Mouse (Mus musculus) kidney, postnatal 0 days (tissue): ENCODE measurements around the gene Rhobtb1. TPM values are rescaled to one million over a fixed set of nuclear protein-coding genes. Genes with fewer than 3 reads are reported as not detected.

Source experiments
- ATAC-seq: fragments of 200-750 bp; cut with Nextera tagmentation; replicated peaks from 2 replicates; pipeline ENCODE4 v1.8.0; 2017; ENCODE audit warnings: low read depth, moderate number of reproducible peaks, moderate TSS enrichment, moderate library complexity; ENCODE audit not compliant: low FRiP score
- DNase-seq: peaks from one replicate; pipeline ENCODE4 v3.0.0-alpha.2; 2016; ENCODE audit warnings: low spot score
- H3K27ac ChIP-seq: fragments of 300-500 bp; sonication (generic); 2 replicates; pipeline ENCODE4 v1.5.1; 2014; ENCODE audit warnings: mild to moderate bottlenecking
- H3K27me3 ChIP-seq: fragments of 300-500 bp; sonication (generic); 2 replicates; pipeline ENCODE4 v1.6.1; 2014; ENCODE audit warnings: low read length, mixed read lengths; ENCODE audit not compliant: insufficient read depth
- H3K36me3 ChIP-seq: fragments of 300-500 bp; sonication (generic); 2 replicates; pipeline ENCODE4 v1.6.1; 2014; ENCODE audit warnings: low read length, mixed read lengths; ENCODE audit not compliant: insufficient read depth
- H3K4me1 ChIP-seq: fragments of 300-500 bp; sonication (generic); replicated peaks from 2 replicates; pipeline ENCODE4 v1.6.1; 2014; ENCODE audit warnings: antibody characterized with exemption, low read length, mixed read lengths; ENCODE audit not compliant: insufficient read depth
- H3K4me2 ChIP-seq: fragments of 300-500 bp; sonication (generic); 2 replicates; pipeline ENCODE4 v1.6.1; 2014; ENCODE audit warnings: mild to moderate bottlenecking, low read length, moderate library complexity, mixed read lengths
- H3K4me3 ChIP-seq: fragments of 300-500 bp; sonication (generic); replicated peaks from 2 replicates; pipeline ENCODE4 v1.5.1; 2014; ENCODE audit warnings: low read depth, low read length
- H3K9ac ChIP-seq: fragments of 300-500 bp; sonication (generic); 2 replicates; pipeline ENCODE4 v1.6.1; 2014; ENCODE audit warnings: low read depth, low read length
- H3K9me3 ChIP-seq: fragments of 300-500 bp; sonication (generic); replicated peaks from 2 replicates; pipeline ENCODE4 v1.6.1; 2016; ENCODE audit warnings: low read length, inconsistent platforms, mixed read lengths
- CTCF ChIP-seq: IDR thresholded peaks from 2 replicates; pipeline ENCODE4 v1.5.1; 2016; ENCODE audit warnings: antibody characterized with exemption, low read depth, mild to moderate bottlenecking, moderate library complexity
- WGBS: fragments of 180-500 bp; shearing (Covaris S2); extraction: QIAGEN DNeasy Blood & Tissue Kit; methylation state at CpG from one replicate; pipeline ENCODE4 v1.1.7; 2014; 5-methylcytosine and 5-hydroxymethylcytosine counted together
- polyA plus RNA-seq: library from polyadenylated mRNA; unstranded; fragments of >200 nt; fragmentation: Nextera tagmentation; extraction: Ambion mirVana; gene quantifications from 2 replicates; pipeline ENCODE4 v1.2.1, GENCODE M21; 2015

Gene Rhobtb1
- polyA plus RNA-seq, 1 experiment from 2014 or later, result 24.6 TPM

DNA sequence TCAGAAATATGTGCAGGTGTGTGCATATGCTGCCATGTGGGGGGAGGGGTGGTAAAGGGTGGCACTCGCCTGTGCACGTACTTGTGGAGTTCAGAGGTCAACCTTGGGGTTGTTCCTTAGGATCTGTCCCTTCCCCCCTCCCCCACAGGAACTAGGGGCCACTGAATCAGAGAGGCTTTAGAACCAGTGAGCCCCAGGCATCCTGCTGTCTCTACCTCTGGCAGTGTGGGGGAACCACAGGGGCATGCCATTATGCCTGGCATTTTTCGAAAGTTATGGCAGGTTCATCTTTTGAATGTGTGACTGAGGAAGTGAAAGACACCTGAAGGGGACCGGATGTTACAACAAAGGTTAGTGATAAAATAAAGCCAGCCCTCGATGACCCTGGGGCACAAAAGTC lies 59.4 kb downstream of the Rhobtb1 start:
- peaks cover 15% of the 10 kb centered on the region; the same call in 1 of the 2 replicates for H3K4me1 ChIP-seq
- H3K9me3 ChIP-seq, result no peaks in the 10 kb centered on the region
- H3K4me2 ChIP-seq, result no peak overlapping the region
- H3K36me3 ChIP-seq, result no peaks in the 10 kb centered on the region
- H3K4me3 ChIP-seq, result no peak overlapping the region
- no peaks in the 10 kb centered on the region for H3K27me3 ChIP-seq
- no peak for TF ChIP-seq CTCF
- DNase-seq (no peak), ATAC-seq (no peak)
- no peak overlapping the region for H3K27ac ChIP-seq
- WGBS, result 73% methylated on average over 5 of the region's 5 CpGs
- no peak overlapping the region for H3K9ac ChIP-seq

DNA sequence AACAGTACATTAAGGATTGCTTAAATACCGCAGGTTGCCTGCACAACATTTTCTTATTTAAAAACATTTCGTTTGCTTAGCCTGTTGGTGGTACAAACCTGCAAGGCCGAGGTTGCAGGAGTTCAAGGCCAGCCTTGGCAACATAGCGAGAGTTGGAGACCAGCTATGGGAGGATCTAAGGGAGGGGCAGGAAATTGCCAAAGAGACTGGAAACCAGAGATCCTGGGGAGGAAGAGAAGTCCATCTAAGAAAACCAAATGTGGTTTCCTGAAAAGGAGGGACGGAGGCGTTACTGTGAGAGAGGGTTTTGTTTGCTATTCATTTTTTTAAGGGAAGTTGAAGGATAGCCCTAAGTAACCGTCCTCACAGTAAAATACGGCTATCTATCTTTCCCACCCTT lies 60.3 kb downstream of the Rhobtb1 start:
- Histone ChIP-seq H3K4me2 (peak overlapping the region; percentile 92), H3K4me1 (peaks cover 15% of the 10 kb centered on the region; the same call in 1 of the 2 replicates), H3K9me3 (no peaks in the 10 kb centered on the region), H3K4me3 (peak overlapping the region; percentile 70), H3K9ac (peak overlapping the region; percentile 82; the same call in 1 of the 2 replicates), H3K36me3 (0 out of 2 replicates have a peak, but pooled peaks cover 3% of the 10 kb centered on the region), H3K27ac (peak overlapping the region; percentile 96), H3K27me3 (no peaks in the 10 kb centered on the region)
- 43% methylated on average over 8 of the region's 8 CpGs for WGBS
- no peak for TF ChIP-seq CTCF
- DNase-seq (peak; percentile 40), ATAC-seq (no peak)

- DNase-seq (peak; percentile 61), ATAC-seq (no peak)
- 6% methylated on average over 14 of the region's 14 CpGs for WGBS
- Histone ChIP-seq H3K4me3 (peak overlapping the region; percentile 70), H3K4me1 (peaks cover 15% of the 10 kb centered on the region; the same call in 1 of the 2 replicates), H3K4me2 (peak overlapping the region; percentile 92), H3K36me3 (0 out of 2 replicates have a peak, but pooled peaks cover 4% of the 10 kb centered on the region), H3K9ac (peak overlapping the region; percentile 82), H3K27me3 (no peaks in the 10 kb centered on the region), H3K27ac (peak overlapping the region; percentile 96), H3K9me3 (no peaks in the 10 kb centered on the region)
- TF ChIP-seq CTCF, result no peak
Measured at GRCm38 (mm10) chr10:69211976-69212375, 60.7 kb downstream of the Rhobtb1 start.

- peak within 1 kb of the TSS; percentile 96 for H3K27ac ChIP-seq
- WGBS, result under 1% methylated on average over 80 of the region's 84 CpGs
- H3K9ac ChIP-seq, result peak within 1 kb of the TSS; percentile 82
- ATAC-seq, result peak; percentile 93
- peak within 1 kb of the TSS; percentile 92 for H3K4me2 ChIP-seq
- no peaks in the 10 kb centered on the region for H3K9me3 ChIP-seq
- 0 out of 2 replicates have a peak, but pooled peaks have one; percentile 9 for TF ChIP-seq CTCF
- peak within 1 kb of the TSS; percentile 70 for H3K4me3 ChIP-seq
- 0 out of 2 replicates have a peak, but pooled peaks cover 9% of the 10 kb centered on the region for H3K36me3 ChIP-seq
- no peaks in the 10 kb centered on the region for H3K27me3 ChIP-seq
- peaks cover 15% of the 10 kb centered on the region; the same call in 1 of the 2 replicates for H3K4me1 ChIP-seq
- DNase-seq, result peak; percentile 89
Measured at GRCm38 (mm10) chr10:69212542-69213440, 61.6 kb downstream of the Rhobtb1 start, which contains the start of gene A930033H14Rik. Gene A930033H14Rik (minus strand): TSS chr10:69213098.

DNA sequence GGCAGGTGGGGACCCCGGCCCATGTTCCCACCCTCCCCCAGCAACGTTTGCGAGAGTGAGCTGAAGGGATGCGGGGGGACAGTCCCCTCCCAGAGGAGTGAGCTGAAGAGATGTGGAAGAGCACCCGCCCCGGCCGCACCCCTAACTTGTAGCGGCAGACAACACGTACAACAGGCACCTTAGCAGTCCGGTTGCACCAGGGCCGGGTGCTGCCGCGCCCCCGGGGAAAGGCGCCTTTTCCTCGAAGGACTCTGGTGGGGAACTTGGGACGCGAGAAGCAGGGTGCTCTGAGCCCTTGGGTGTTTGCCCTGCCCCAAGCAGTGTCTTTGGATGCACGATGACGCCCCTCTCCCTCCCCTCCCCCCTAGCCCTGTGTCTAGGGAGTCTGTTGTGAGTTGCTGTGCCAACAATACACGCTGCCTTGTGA lies 62.2 kb downstream of the Rhobtb1 start:
- 0% methylated on average over 19 of the region's 21 CpGs for WGBS
- TF ChIP-seq CTCF, result no peak
- H3K27ac ChIP-seq, result peak overlapping the region; percentile 96

DNA sequence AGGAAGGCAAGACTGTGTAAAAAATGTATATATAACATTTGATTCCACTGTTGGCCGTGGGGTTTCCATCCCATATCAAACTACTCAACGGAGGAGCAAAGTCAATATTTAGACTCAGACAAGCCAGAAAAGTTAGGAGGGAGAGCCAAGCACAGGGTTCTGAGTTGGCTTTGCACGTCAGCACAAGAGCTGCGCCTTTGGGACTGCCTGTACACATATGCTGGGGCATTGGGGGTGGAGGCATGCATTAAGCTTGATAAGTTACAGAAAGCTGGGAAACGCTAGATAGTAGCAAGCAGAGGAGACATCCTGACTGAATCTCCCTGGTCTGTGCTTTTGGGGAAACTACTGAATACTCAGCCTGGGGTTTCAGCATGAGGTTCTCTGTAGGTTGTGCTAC lies 62.8 kb downstream of the Rhobtb1 start:
- Histone ChIP-seq H3K27ac (peak overlapping the region; percentile 96; the same call in 1 of the 2 replicates), H3K9me3 (no peaks in the 10 kb centered on the region), H3K4me1 (peaks cover 15% of the 10 kb centered on the region; the same call in 1 of the 2 replicates), H3K4me2 (peak overlapping the region; percentile 92), H3K27me3 (no peaks in the 10 kb centered on the region), H3K36me3 (peaks cover 13% of the 10 kb centered on the region; the same call in 1 of the 2 replicates), H3K4me3 (peak overlapping the region; percentile 70), H3K9ac (peak overlapping the region; percentile 82)
- ATAC-seq (no peak), DNase-seq (peak; percentile 39)
- TF ChIP-seq CTCF, result no peak
- WGBS, result 18% methylated on average over 5 of the region's 5 CpGs

More for the DNA sequence above, 62.2 kb downstream of the Rhobtb1 start:
- DNase-seq (peak; percentile 64), ATAC-seq (peak; percentile 53)
- Histone ChIP-seq H3K27me3 (no peaks in the 10 kb centered on the region), H3K36me3 (peaks cover 13% of the 10 kb centered on the region; the same call in 1 of the 2 replicates), H3K4me1 (peaks cover 15% of the 10 kb centered on the region; the same call in 1 of the 2 replicates), H3K4me3 (peak overlapping the region; percentile 70), H3K9ac (peak overlapping the region; percentile 82), H3K9me3 (no peaks in the 10 kb centered on the region), H3K4me2 (peak overlapping the region; percentile 92)
